Mouse (Mus musculus): Measurements from ENCODE around the gene Romo1. TPM values are rescaled to one million over a fixed set of nuclear protein-coding genes. Genes with fewer than 3 reads are reported as not detected.
A peak's percentile ranks its signal among the peaks of the same experiment; 100 is the strongest.

Romo1 gene
- polyA plus RNA-seq, 1 experiment, result 507 TPM

- no peaks in the 10 kb centered on the region for H3K27me3 ChIP-seq (replicated peaks; ENCODE audit: control insufficient read depth, insufficient read depth, low read length)
- no peak overlapping the region for H3K27ac ChIP-seq (ENCODE audit: insufficient read depth, low read depth, low read length)
- H3K4me1 ChIP-seq (ENCODE audit: control insufficient read depth, insufficient read depth, low read length), result peaks cover 4% of the 10 kb centered on the region; the same call in 1 of the 2 replicates
- WGBS, result 83% methylated on average over 3 of the region's 3 CpGs
- H3K4me3 ChIP-seq (ENCODE audit: insufficient read depth, low read depth, low read length), result no peak overlapping the region
- TF ChIP-seq POLR2A (IDR thresholded peaks at IDR 0.05; ENCODE audit: low read depth, low read length), result no peak
- no peak for TF ChIP-seq CTCF (conservative IDR thresholded peaks at IDR 0.05; ENCODE audit: insufficient read depth, insufficient read length, low read depth, low read length)
- no peak for DNase-seq
- H3K36me3 ChIP-seq (ENCODE audit: control insufficient read depth, insufficient read depth, low read length), result peaks cover 17% of the 10 kb centered on the region
Observed at GRCm38 (mm10) chr2:156147316-156147915, 3.6 kb downstream of the Romo1 start.

DNA sequence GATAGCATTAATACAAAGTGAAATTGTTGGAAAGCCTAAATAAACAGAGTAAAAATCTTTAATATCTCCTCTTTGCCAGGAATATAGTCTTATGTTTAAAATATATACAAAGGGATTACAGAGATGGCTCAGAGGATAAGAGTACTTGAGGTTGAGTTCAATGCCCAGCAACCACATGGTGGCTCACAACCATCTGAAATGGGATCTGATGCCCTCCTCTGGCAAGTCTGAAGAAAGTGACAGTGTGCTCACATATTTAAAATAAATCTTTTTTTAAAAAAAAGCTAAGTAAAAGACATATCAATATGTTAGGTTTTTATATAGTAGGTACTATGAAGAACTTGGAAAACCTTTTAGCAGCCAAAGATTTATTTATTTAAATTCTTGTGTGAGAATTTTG is 7.7 kb downstream of the Romo1 start:
- Histone ChIP-seq H3K27ac (ENCODE audit: insufficient read depth, low read depth, low read length) (no peak overlapping the region), H3K4me1 (ENCODE audit: control insufficient read depth, insufficient read depth, low read length) (no peaks in the 10 kb centered on the region), H3K4me3 (ENCODE audit: insufficient read depth, low read depth, low read length) (no peak overlapping the region), H3K36me3 (ENCODE audit: control insufficient read depth, insufficient read depth, low read length) (peaks cover 21% of the 10 kb centered on the region), H3K27me3 (replicated peaks; ENCODE audit: control insufficient read depth, insufficient read depth, low read length) (no peaks in the 10 kb centered on the region)
- no peak for TF ChIP-seq CTCF (conservative IDR thresholded peaks at IDR 0.05; ENCODE audit: insufficient read depth, insufficient read length, low read depth, low read length)
- TF ChIP-seq POLR2A (IDR thresholded peaks at IDR 0.05; ENCODE audit: low read depth, low read length), result no peak
- DNase-seq, result no peak

DNA sequence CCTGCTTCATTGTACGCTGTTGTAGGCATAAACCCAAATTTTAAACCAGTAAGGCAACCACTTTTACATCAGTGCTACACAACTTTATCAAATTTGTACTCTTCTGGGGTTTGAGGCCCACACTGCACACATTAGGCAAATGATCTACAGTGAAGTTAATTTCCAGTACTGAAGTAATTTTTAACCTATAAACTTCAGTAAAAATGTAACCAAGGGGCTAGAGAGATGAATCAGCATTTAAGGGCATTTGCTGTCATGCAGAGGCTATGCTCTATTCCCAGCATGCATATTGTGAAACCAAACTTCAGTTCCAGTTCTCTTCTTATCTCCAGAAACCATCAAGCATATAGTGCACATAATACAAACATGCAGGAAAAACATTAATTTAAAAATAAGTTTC is 21.6 kb downstream of the Romo1 start:
- TF ChIP-seq POLR2A (IDR thresholded peaks at IDR 0.05; ENCODE audit: low read depth, low read length) (no peak), CTCF (conservative IDR thresholded peaks at IDR 0.05; ENCODE audit: insufficient read depth, insufficient read length, low read depth, low read length) (no peak)
- no peak overlapping the region for H3K4me3 ChIP-seq (ENCODE audit: insufficient read depth, low read depth, low read length)
- whole genome bisulfite sequencing, result 76% methylated on average over 1 of the region's 1 CpGs
- no peaks in the 10 kb centered on the region; the same call in 1 of the 2 replicates for H3K4me1 ChIP-seq (ENCODE audit: control insufficient read depth, insufficient read depth, low read length)
- DNase-seq, result peak; percentile 61
- H3K27me3 ChIP-seq (replicated peaks; ENCODE audit: control insufficient read depth, insufficient read depth, low read length), result no peaks in the 10 kb centered on the region
- H3K36me3 ChIP-seq (ENCODE audit: control insufficient read depth, insufficient read depth, low read length), result peaks cover 39% of the 10 kb centered on the region
- no peak overlapping the region for H3K27ac ChIP-seq (ENCODE audit: insufficient read depth, low read depth, low read length)

GRCm38 (mm10) chr2:156166557-156166956 is 22.7 kb downstream of the Romo1 start:
- H3K4me3 ChIP-seq (ENCODE audit: insufficient read depth, low read depth, low read length), result no peak overlapping the region
- no peak for DNase-seq
- TF ChIP-seq POLR2A (IDR thresholded peaks at IDR 0.05; ENCODE audit: low read depth, low read length) (no peak), CTCF (conservative IDR thresholded peaks at IDR 0.05; ENCODE audit: insufficient read depth, insufficient read length, low read depth, low read length) (no peak)
- no peaks in the 10 kb centered on the region; the same call in 1 of the 2 replicates for H3K4me1 ChIP-seq (ENCODE audit: control insufficient read depth, insufficient read depth, low read length)
- H3K27me3 ChIP-seq (replicated peaks; ENCODE audit: control insufficient read depth, insufficient read depth, low read length), result no peaks in the 10 kb centered on the region
- 81% methylated on average over 5 of the region's 5 CpGs for WGBS
- peaks cover 39% of the 10 kb centered on the region for H3K36me3 ChIP-seq (ENCODE audit: control insufficient read depth, insufficient read depth, low read length)
- no peak overlapping the region for H3K27ac ChIP-seq (ENCODE audit: insufficient read depth, low read depth, low read length)

- Histone ChIP-seq H3K36me3 (ENCODE audit: control insufficient read depth, insufficient read depth, low read length) (peaks cover 18% of the 10 kb centered on the region), H3K4me3 (ENCODE audit: insufficient read depth, low read depth, low read length) (no peak overlapping the region), H3K27me3 (replicated peaks; ENCODE audit: control insufficient read depth, insufficient read depth, low read length) (no peaks in the 10 kb centered on the region), H3K27ac (ENCODE audit: insufficient read depth, low read depth, low read length) (no peak overlapping the region), H3K4me1 (ENCODE audit: control insufficient read depth, insufficient read depth, low read length) (peaks cover 19% of the 10 kb centered on the region)
- no peak for DNase-seq
- WGBS, result 29% methylated on average over 6 of the region's 6 CpGs
- TF ChIP-seq POLR2A (IDR thresholded peaks at IDR 0.05; ENCODE audit: low read depth, low read length) (no peak), CTCF (conservative IDR thresholded peaks at IDR 0.05; ENCODE audit: insufficient read depth, insufficient read length, low read depth, low read length) (no peak)
Observed at GRCm38 (mm10) chr2:156177079-156177478, 33.2 kb downstream of the Romo1 start.

DNA sequence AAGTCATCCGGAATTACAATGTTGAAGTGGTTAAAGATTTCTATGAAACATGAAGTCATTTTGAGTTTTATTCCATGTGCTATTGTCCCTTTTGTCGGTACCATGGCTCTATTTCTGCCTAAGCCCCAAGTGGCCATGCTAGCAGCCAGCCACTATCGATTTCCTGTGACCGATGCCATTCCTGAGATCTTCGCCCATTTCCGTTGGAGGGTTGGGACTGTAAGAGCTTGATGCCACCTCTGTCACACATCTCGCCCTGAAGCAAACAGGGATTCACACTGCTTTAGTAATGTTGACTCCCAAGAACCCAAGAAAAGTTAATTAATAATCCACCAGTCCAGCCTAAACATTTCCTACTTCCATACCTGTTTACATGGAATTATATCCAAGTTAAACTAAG is 33.8 kb downstream of the Romo1 start:
- Histone ChIP-seq H3K4me1 (ENCODE audit: control insufficient read depth, insufficient read depth, low read length) (peaks cover 19% of the 10 kb centered on the region), H3K4me3 (ENCODE audit: insufficient read depth, low read depth, low read length) (peak overlapping the region; percentile 26), H3K27me3 (replicated peaks; ENCODE audit: control insufficient read depth, insufficient read depth, low read length) (no peaks in the 10 kb centered on the region), H3K27ac (ENCODE audit: insufficient read depth, low read depth, low read length) (no peak overlapping the region), H3K36me3 (ENCODE audit: control insufficient read depth, insufficient read depth, low read length) (peaks cover 15% of the 10 kb centered on the region)
- DNase-seq, result no peak
- WGBS, result 7% methylated on average over 7 of the region's 7 CpGs
- TF ChIP-seq CTCF (conservative IDR thresholded peaks at IDR 0.05; ENCODE audit: insufficient read depth, insufficient read length, low read depth, low read length), result no peak
- no peak for TF ChIP-seq POLR2A (IDR thresholded peaks at IDR 0.05; ENCODE audit: low read depth, low read length)

DNA sequence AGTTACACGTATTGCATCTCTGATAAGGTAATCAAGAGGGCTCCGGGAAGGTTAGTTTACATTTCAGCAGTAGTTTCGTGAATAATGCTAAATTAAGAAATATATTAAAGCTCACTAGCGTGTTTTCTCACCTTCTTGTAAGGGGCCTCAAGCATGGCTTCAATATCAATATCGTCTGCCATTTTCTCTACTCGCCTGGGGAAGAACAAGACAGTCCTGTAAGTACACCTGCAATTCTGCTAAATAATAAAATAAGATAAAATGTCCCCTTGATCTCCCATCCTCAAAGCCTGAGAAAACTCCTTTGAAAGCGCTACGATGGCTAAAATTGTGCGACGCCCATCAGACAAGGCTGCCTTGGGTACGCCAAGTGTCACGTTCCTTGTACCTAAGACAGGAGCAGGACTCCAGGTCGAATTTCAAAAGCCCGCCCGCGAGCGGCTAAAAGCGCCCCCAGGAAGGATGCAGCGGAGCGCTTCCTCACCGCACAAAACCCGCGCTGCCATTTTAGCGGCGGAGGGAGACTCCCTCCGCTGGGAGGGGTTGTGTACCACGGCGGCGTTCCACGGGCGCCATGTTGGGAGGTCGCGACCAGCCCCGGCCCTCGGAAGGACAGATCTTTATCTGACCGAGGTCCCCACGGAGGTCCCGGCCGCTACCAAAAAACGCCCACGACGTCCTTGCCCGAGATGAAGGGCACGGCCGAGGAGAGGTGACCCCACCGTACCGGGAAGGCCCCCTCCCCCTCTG is 35.4 kb downstream of the Romo1 start:
- peak overlapping the region; percentile 92 for H3K4me3 ChIP-seq (ENCODE audit: insufficient read depth, low read depth, low read length)
- H3K36me3 ChIP-seq (ENCODE audit: control insufficient read depth, insufficient read depth, low read length), result peaks cover 9% of the 10 kb centered on the region; the same call in 1 of the 2 replicates
- under 1% methylated on average over 47 of the region's 47 CpGs for WGBS
- peaks cover 19% of the 10 kb centered on the region for H3K4me1 ChIP-seq (ENCODE audit: control insufficient read depth, insufficient read depth, low read length)
- peak; percentile 83 for DNase-seq
- H3K27ac ChIP-seq (ENCODE audit: insufficient read depth, low read depth, low read length), result peak overlapping the region; percentile 99
- TF ChIP-seq CTCF (conservative IDR thresholded peaks at IDR 0.05; ENCODE audit: insufficient read depth, insufficient read length, low read depth, low read length), result no peak
- TF ChIP-seq POLR2A (IDR thresholded peaks at IDR 0.05; ENCODE audit: low read depth, low read length), result no peak
- H3K27me3 ChIP-seq (replicated peaks; ENCODE audit: control insufficient read depth, insufficient read depth, low read length), result no peaks in the 10 kb centered on the region

Data from kidney, adult 2 months (tissue).